Mouse (Mus musculus) layer of hippocampus, postnatal 14 days (tissue): ENCODE results near the gene Mbd3l1. TPM values are rescaled to one million over a fixed set of nuclear protein-coding genes. Genes with fewer than 3 reads are reported as not detected.
A peak's percentile ranks its signal among the peaks of the same experiment; 100 is the strongest.

Experiments
- DNase-seq, 2 experiments: peaks; one replicate each; pipeline ENCODE4 v3.0.0; 2021 to 2022; ENCODE audit warnings: low spot score in 2 of 2, mixed read lengths in 1 of 2
- long read RNA-seq, 2 experiments: library from polyadenylated mRNA; stranded (forward); transcript quantifications; one replicate each; pipeline ENCODE4 v2.0.0; 2021
- microRNA-seq, 2 experiments: library from miRNA; unstranded; fragments of <30 nt; microRNA quantifications; one replicate each; pipeline ENCODE4 v1.2.0; 2021
- total RNA-seq, 2 experiments: library from RNA; stranded (reverse); gene quantifications; 2 replicates each; pipeline ENCODE4 v1.2.3; 2021

Gene Mbd3l1
- not detected for total RNA-seq
- long read RNA-seq, experiment 1 = 0 reads
- long read RNA-seq, experiment 2 = 0 reads

GRCm38 (mm10) chr9:18478168-18478567, at the start of gene Mbd3l1, which contains the start of gene Zfp558:
Gene Mbd3l1 (plus strand): TSS chr9:18478359.
Gene Zfp558 (minus strand): TSS chr9:18478268.
- no peak for DNase-seq

- DNase-seq = no peak
Measured at GRCm38 (mm10) chr9:18430354-18430753, 47.8 kb upstream of the Mbd3l1 start, which contains the start of gene Mbd3l2. Gene Mbd3l2 (plus strand): TSS chr9:18430654.

GRCm38 (mm10) chr9:18431687-18432086, 46.5 kb upstream of the Mbd3l1 start:
- peak; percentile 3 to 22 for DNase-seq

- DNase-seq = no peak
Measured at GRCm38 (mm10) chr9:18456520-18456919, 21.6 kb upstream of the Mbd3l1 start.

- DNase-seq = no peak
Measured at GRCm38 (mm10) chr9:18467350-18467749, 10.8 kb upstream of the Mbd3l1 start.

GRCm38 (mm10) chr9:18468005-18468404, 10.2 kb upstream of the Mbd3l1 start:
- no peak for DNase-seq

- DNase-seq = peak; percentile 67 to 69
Measured at GRCm38 (mm10) chr9:18473324-18474128, 4.6 kb upstream of the Mbd3l1 start.

GRCm38 (mm10) chr9:18508098-18508497, 29.9 kb downstream of the Mbd3l1 start:
- peak; percentile 14 to 34 for DNase-seq

Small RNA genes within 50 kb of the gene (microRNA-seq; reads per million reads assigned to microRNA genes)
- gene Gm22854 = 0 reads per million in 2 experiments

Other genes with a start within 250 kb of the Mbd3l1 start
- 10 to 100 TPM; 84.8 to 88.9 TPM for gene Chordc1, start 186.2 kb upstream of the Mbd3l1 start, total RNA-seq
- gene Naalad2, start 75.4 kb upstream of the Mbd3l1 start, total RNA-seq = 1 to 10 TPM in 1 of 2 experiments, under 1 TPM in 1; 0.79 to 1.4 TPM
- not detected for gene Ubtfl1, start 73.9 kb upstream of the Mbd3l1 start, total RNA-seq
- gene Mbd3l2, start 47.7 kb upstream of the Mbd3l1 start, total RNA-seq = not detected
- gene Zfp558, start 91 bp upstream of the Mbd3l1 start, total RNA-seq = 1 to 10 TPM; 3.5 to 3.8 TPM
- gene Muc16, start 196.2 kb downstream of the Mbd3l1 start, total RNA-seq = not detected